Mouse (Mus musculus): ENCODE measurements around the gene Etfb. TPM values are rescaled to one million over a fixed set of nuclear protein-coding genes. Genes with fewer than 3 reads are reported as not detected.

Etfb gene
- polyA plus RNA-seq, 1 experiment from 2014 or later, result 140 TPM

Small RNA genes lying within 50 kb of the gene (microRNA-seq; reads per million reads assigned to microRNA genes)
- not detected for gene Mir7051

Other genes with a start within 250 kb of the Etfb start
- gene Zfp715, start 130.8 kb upstream of the Etfb start, polyA plus RNA-seq (2015; fragmentation: Nextera tagmentation; extraction: Ambion mirVana), result 19.3 and 23.1 TPM in 2 replicates
- gene Siglecf, start 92.7 kb upstream of the Etfb start, polyA plus RNA-seq (2015; fragmentation: Nextera tagmentation; extraction: Ambion mirVana), result 0.20 and 0.35 TPM in 2 replicates
- not detected in 2 replicates for gene Siglecg, start 35.9 kb upstream of the Etfb start, polyA plus RNA-seq (2015; fragmentation: Nextera tagmentation; extraction: Ambion mirVana)
- gene Lim2, start 16.4 kb upstream of the Etfb start, polyA plus RNA-seq (2015; fragmentation: Nextera tagmentation; extraction: Ambion mirVana), result not detected in 2 replicates
- 0.45 TPM in 2 replicates for gene Nkg7, start 7.0 kb upstream of the Etfb start, polyA plus RNA-seq (2015; fragmentation: Nextera tagmentation; extraction: Ambion mirVana)
- not detected in 2 replicates for gene Cldnd2, start 3.3 kb upstream of the Etfb start, polyA plus RNA-seq (2015; fragmentation: Nextera tagmentation; extraction: Ambion mirVana)
- gene Gm45233, start within 50 bp of the Etfb start, polyA plus RNA-seq (2015; fragmentation: Nextera tagmentation; extraction: Ambion mirVana), result 0.49 TPM in 1 of 2 replicates, not detected in the other
- 20.4 and 26.1 TPM in 2 replicates for gene Vsig10l, start 19.1 kb downstream of the Etfb start, polyA plus RNA-seq (2015; fragmentation: Nextera tagmentation; extraction: Ambion mirVana)
- 9.7 and 12.0 TPM in 2 replicates for gene Iglon5, start 46.0 kb downstream of the Etfb start, polyA plus RNA-seq (2015; fragmentation: Nextera tagmentation; extraction: Ambion mirVana)
- gene 4931406B18Rik, start 61.9 kb downstream of the Etfb start, polyA plus RNA-seq (2015; fragmentation: Nextera tagmentation; extraction: Ambion mirVana), result 0.07 and 0.11 TPM in 2 replicates
- 1.3 and 1.9 TPM in 2 replicates for gene Cd33, start 100.3 kb downstream of the Etfb start, polyA plus RNA-seq (2015; fragmentation: Nextera tagmentation; extraction: Ambion mirVana)
- 6.9 and 7.9 TPM in 2 replicates for gene Zfp658, start 118.2 kb downstream of the Etfb start, polyA plus RNA-seq (2015; fragmentation: Nextera tagmentation; extraction: Ambion mirVana)
- gene Zfp719, start 135.5 kb downstream of the Etfb start, polyA plus RNA-seq (2015; fragmentation: Nextera tagmentation; extraction: Ambion mirVana), result 14.4 and 16.2 TPM in 2 replicates
- 0.45 and 0.46 TPM in 2 replicates for gene Zfp819, start 163.1 kb downstream of the Etfb start, polyA plus RNA-seq (2015; fragmentation: Nextera tagmentation; extraction: Ambion mirVana)
- gene Ceacam18, start 190.6 kb downstream of the Etfb start, polyA plus RNA-seq (2015; fragmentation: Nextera tagmentation; extraction: Ambion mirVana), result 0.10 TPM in 1 of 2 replicates, not detected in the other
- gene Siglece, start 216.1 kb downstream of the Etfb start, polyA plus RNA-seq (2015; fragmentation: Nextera tagmentation; extraction: Ambion mirVana), result 0.31 and 0.41 TPM in 2 replicates
- 20.6 and 23.0 TPM in 2 replicates for gene Ctu1, start 227.9 kb downstream of the Etfb start, polyA plus RNA-seq (2015; fragmentation: Nextera tagmentation; extraction: Ambion mirVana)
- gene Klk14, start 246.3 kb downstream of the Etfb start, polyA plus RNA-seq (2015; fragmentation: Nextera tagmentation; extraction: Ambion mirVana), result not detected in 2 replicates

Measured in hindbrain, embryonic 16.5 days (tissue).